ENCODE assay signal across 19 mouse cellular contexts in genomic region chr1:86629936-86630335, GRCm38 (mm10). TPM values are rescaled to one million over a fixed set of nuclear protein-coding genes. Genes with fewer than 3 reads are reported as not detected.
"Had no signal": no experiment of that assay in that cellular context is flagged by ENCODE, and none has a peak within 500 bp of the region (broad histone marks: within the 10 kb centered on the region; RNA-seq: fewer than 3 reads in every experiment).

No protein-coding gene starts in this region.

- H3K4me3 ChIP-seq: neural tube, embryonic 13.5 days; neural tube, embryonic 15.5 days; stomach, embryonic 15.5 days had no signal

- H3K9me3 ChIP-seq: neural tube, embryonic 13.5 days; neural tube, embryonic 15.5 days; stomach, embryonic 15.5 days had no signal

- DNase-seq: retina, postnatal 1 day; right cerebral cortex, adult 18-20 months; right cerebral cortex, postnatal 14 days; right cerebral cortex, postnatal 25 days; right cerebral cortex, postnatal 4 days; spleen, adult 18-20 months; thymus, adult 18-20 months; thymus, adult 2 months; thymus, postnatal 14 days; thymus, postnatal 25 days; thymus, postnatal 36 days; thymus, postnatal 4 days had no signal

- H3K27ac ChIP-seq: neural tube, embryonic 13.5 days; neural tube, embryonic 15.5 days; stomach, embryonic 15.5 days; stomach, postnatal 0 days had no signal

- H3K9ac ChIP-seq: neural tube, embryonic 13.5 days; neural tube, embryonic 15.5 days; stomach, embryonic 15.5 days had no signal

- H3K4me2 ChIP-seq: neural tube, embryonic 13.5 days; neural tube, embryonic 15.5 days; stomach, embryonic 15.5 days had no signal

- H3K36me3 ChIP-seq: neural tube, embryonic 13.5 days; neural tube, embryonic 15.5 days; stomach, embryonic 15.5 days had no signal

- H3K27me3 ChIP-seq: stomach, embryonic 15.5 days had no signal

RNA-seq across cellular contexts. Expression of gene Nppc, which starts 40.4 kb away (rescaled TPM):
- total RNA-seq: neutrophil, adult 5-6 weeks had no signal
- polyA plus RNA-seq: small intestine, adult 2 months; spleen, adult 2 months had no signal
